Comparison of ENCODE assay signal across 13 mouse cellular contexts in genomic region chr14:51893094-51893794, GRCm38 (mm10). TPM values are rescaled to one million over a fixed set of nuclear protein-coding genes. Genes with fewer than 3 reads are reported as not detected.
A peak's percentile ranks its signal among the peaks of the same experiment; 100 is the strongest.
DNase-seq lines count a peak whose midpoint lies in the region; ATAC-seq lines count a peak whose summit lies in the region.
"Had no signal": no experiment of that assay in that cellular context is flagged by ENCODE, and none has a peak within 500 bp of the region (broad histone marks: within the 10 kb centered on the region; RNA-seq: fewer than 3 reads in every experiment).

No protein-coding gene starts in this region.

- H3K27ac ChIP-seq in hindbrain, embryonic 12.5 days: no peak overlapping the region
- no peak overlapping the region for H3K27ac ChIP-seq in hindbrain, embryonic 16.5 days (ENCODE audit: low read depth, low read length)
- no peak overlapping the region for H3K27ac ChIP-seq in intestine, embryonic 15.5 days
- H3K27ac ChIP-seq: liver, embryonic 15.5 days had no signal

- H3K4me2 ChIP-seq in hindbrain, embryonic 12.5 days (replicated peaks): no peak overlapping the region
- H3K4me2 ChIP-seq in hindbrain, embryonic 16.5 days (ENCODE audit: low read length): no peak overlapping the region
- no peak overlapping the region for H3K4me2 ChIP-seq in intestine, embryonic 15.5 days (replicated peaks)
- H3K4me2 ChIP-seq: liver, embryonic 15.5 days had no signal

- DNase-seq in ES-CJ7 (ENCODE audit: low read depth, low spot score): peak; percentile 28
- peak; percentile 40 for DNase-seq in lung, postnatal 14 days
- no peak for DNase-seq in kidney, postnatal 10 days
- no peak for DNase-seq in left cerebral cortex, adult 9 months (ENCODE audit: low spot score in 2 of 2)
- DNase-seq in adipocyte (ENCODE audit: low spot score): no peak
- DNase-seq: gastrocnemius, postnatal 36 days; kidney, adult 8-10 months; layer of hippocampus, adult 9-11 months had no signal

- peaks cover 54% of the 10 kb centered on the region for H3K36me3 ChIP-seq in hindbrain, embryonic 12.5 days
- peaks cover 38% of the 10 kb centered on the region for H3K36me3 ChIP-seq in hindbrain, embryonic 16.5 days (ENCODE audit: control insufficient read depth, insufficient read depth, low read length)
- peaks cover 31% of the 10 kb centered on the region for H3K36me3 ChIP-seq in intestine, embryonic 15.5 days

- no peak overlapping the region for H3K9ac ChIP-seq in hindbrain, embryonic 12.5 days
- H3K9ac ChIP-seq in hindbrain, embryonic 16.5 days (ENCODE audit: low read depth, low read length): no peak overlapping the region
- H3K9ac ChIP-seq in intestine, embryonic 15.5 days: no peak overlapping the region
- H3K9ac ChIP-seq: liver, embryonic 15.5 days had no signal

- ATAC-seq in hindbrain, embryonic 12.5 days (ENCODE audit: low FRiP score): 0 out of 2 replicates have a peak, but pooled peaks have one; percentile 29
- ATAC-seq in hindbrain, embryonic 16.5 days: no peak
- peak; percentile 59; the same call in 1 of the 2 replicates for ATAC-seq in intestine, embryonic 15.5 days
- ATAC-seq: forebrain, embryonic 14.5 days had no signal

- no peaks in the 10 kb centered on the region for H3K4me1 ChIP-seq in hindbrain, embryonic 12.5 days
- H3K4me1 ChIP-seq in hindbrain, embryonic 16.5 days (ENCODE audit: control insufficient read depth, insufficient read depth, low read depth, low read length): no peaks in the 10 kb centered on the region
- H3K4me1 ChIP-seq in intestine, embryonic 15.5 days (replicated peaks): no peaks in the 10 kb centered on the region

- no peaks in the 10 kb centered on the region for H3K27me3 ChIP-seq in hindbrain, embryonic 12.5 days
- H3K27me3 ChIP-seq in hindbrain, embryonic 16.5 days (replicated peaks; ENCODE audit: control insufficient read depth, insufficient read depth, low read length): no peaks in the 10 kb centered on the region
- no peaks in the 10 kb centered on the region for H3K27me3 ChIP-seq in intestine, embryonic 15.5 days (replicated peaks)
- H3K27me3 ChIP-seq: liver, embryonic 15.5 days had no signal

- H3K9me3 ChIP-seq in hindbrain, embryonic 12.5 days (replicated peaks): no peaks in the 10 kb centered on the region
- H3K9me3 ChIP-seq in hindbrain, embryonic 16.5 days (ENCODE audit: control insufficient read depth, low read length): no peaks in the 10 kb centered on the region
- H3K9me3 ChIP-seq in intestine, embryonic 15.5 days: no peaks in the 10 kb centered on the region
- H3K9me3 ChIP-seq: liver, embryonic 15.5 days had no signal

- 35% methylated on average over 10 of the region's 10 CpGs for WGBS in hindbrain, embryonic 12.5 days
- WGBS in hindbrain, embryonic 16.5 days: 46% methylated on average over 10 of the region's 10 CpGs
- 31% methylated on average over 10 of the region's 10 CpGs for WGBS in intestine, embryonic 15.5 days

- no peak overlapping the region for H3K4me3 ChIP-seq in hindbrain, embryonic 12.5 days
- H3K4me3 ChIP-seq in hindbrain, embryonic 16.5 days (ENCODE audit: low read length): no peak overlapping the region
- no peak overlapping the region for H3K4me3 ChIP-seq in intestine, embryonic 15.5 days (replicated peaks)
- H3K4me3 ChIP-seq: liver, embryonic 15.5 days had no signal

RNA-seq across cellular contexts. Expression of gene Slc39a2, which starts 0.6 kb away (rescaled TPM):
- 0.89 and 1.4 TPM in 2 replicates for polyA plus RNA-seq in hindbrain, embryonic 12.5 days (2016; fragmentation: Nextera tagmentation; extraction: Ambion mirVana)
- 1.5 and 1.9 TPM in 2 replicates for polyA plus RNA-seq in hindbrain, embryonic 16.5 days (2015; fragmentation: Nextera tagmentation; extraction: Ambion mirVana)
- 0.96 and 1.0 TPM in 2 replicates for polyA plus RNA-seq in intestine, embryonic 15.5 days (2015; fragmentation: Nextera tagmentation; extraction: Ambion mirVana)

RNA-seq across cellular contexts. Expression of gene Mettl17, which starts 8.6 kb away (rescaled TPM):
- 61.8 and 62.9 TPM in 2 replicates for polyA plus RNA-seq in hindbrain, embryonic 12.5 days (2016; fragmentation: Nextera tagmentation; extraction: Ambion mirVana)
- 80.4 and 88.1 TPM in 2 replicates for polyA plus RNA-seq in hindbrain, embryonic 16.5 days (2015; fragmentation: Nextera tagmentation; extraction: Ambion mirVana)
- 45.4 and 45.5 TPM in 2 replicates for polyA plus RNA-seq in intestine, embryonic 15.5 days (2015; fragmentation: Nextera tagmentation; extraction: Ambion mirVana)

RNA-seq across cellular contexts. Expression of gene Ndrg2, which starts 20.7 kb away (rescaled TPM):
- 34.2 and 39.1 TPM in 2 replicates for polyA plus RNA-seq in hindbrain, embryonic 12.5 days (2016; fragmentation: Nextera tagmentation; extraction: Ambion mirVana)
- 338 and 429 TPM in 2 replicates for polyA plus RNA-seq in hindbrain, embryonic 16.5 days (2015; fragmentation: Nextera tagmentation; extraction: Ambion mirVana)
- polyA plus RNA-seq in intestine, embryonic 15.5 days (2015; fragmentation: Nextera tagmentation; extraction: Ambion mirVana): 52.2 and 60.1 TPM in 2 replicates

RNA-seq across cellular contexts. Expression of gene Tppp2, which starts 25.0 kb away (rescaled TPM):
- polyA plus RNA-seq in hindbrain, embryonic 12.5 days (2016; fragmentation: Nextera tagmentation; extraction: Ambion mirVana): not detected in 2 replicates
- polyA plus RNA-seq in hindbrain, embryonic 16.5 days (2015; fragmentation: Nextera tagmentation; extraction: Ambion mirVana): not detected in 2 replicates
- polyA plus RNA-seq in intestine, embryonic 15.5 days (2015; fragmentation: Nextera tagmentation; extraction: Ambion mirVana): not detected in 2 replicates
- polyA plus RNA-seq: forebrain, embryonic 14.5 days; liver, embryonic 15.5 days had no signal

RNA-seq across cellular contexts. Expression of gene Rnase13, which starts 29.3 kb away (rescaled TPM):
- polyA plus RNA-seq in hindbrain, embryonic 12.5 days (2016; fragmentation: Nextera tagmentation; extraction: Ambion mirVana): not detected in 2 replicates
- not detected in 2 replicates for polyA plus RNA-seq in hindbrain, embryonic 16.5 days (2015; fragmentation: Nextera tagmentation; extraction: Ambion mirVana)
- polyA plus RNA-seq in intestine, embryonic 15.5 days (2015; fragmentation: Nextera tagmentation; extraction: Ambion mirVana): not detected in 2 replicates
- polyA plus RNA-seq: forebrain, embryonic 14.5 days; liver, embryonic 15.5 days had no signal

Comparison
In these comparisons a context has a peak if more than half of its experiments do, and no peak if none do; other contexts are left out.
1. DNase-seq: peak in ES-CJ7 (single experiment) and lung, postnatal 14 days (single experiment); none in kidney, postnatal 10 days (single experiment), left cerebral cortex, adult 9 months (0 of 2) and adipocyte (single experiment).